In the genomic region with DNA sequence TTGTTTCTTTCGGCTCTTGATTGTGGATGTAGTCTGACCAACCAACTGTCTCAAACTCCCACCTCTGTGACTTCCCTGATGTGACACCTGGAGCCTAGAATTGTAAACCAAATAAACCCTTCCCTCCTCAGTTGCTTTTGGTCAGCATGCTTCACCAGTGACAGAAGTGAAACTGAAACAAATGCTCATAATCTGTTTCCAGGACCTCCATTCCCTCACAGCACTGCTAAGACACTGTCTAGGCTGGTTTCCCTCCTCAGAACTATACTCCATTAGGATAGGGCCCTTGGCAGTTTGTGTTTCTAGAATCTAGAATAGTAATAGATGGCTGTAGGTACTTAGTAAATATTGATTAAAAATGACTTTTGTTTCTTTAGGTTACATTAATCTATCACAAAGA, we compare ENCODE assay signal across 16 mouse cellular contexts.
"Had no signal": no experiment of that assay in that cellular context is flagged by ENCODE, and none has a peak within 500 bp of the region (broad histone marks: within the 10 kb centered on the region; RNA-seq: fewer than 3 reads in every experiment).

No protein-coding gene starts in this region.

- H3K36me3 ChIP-seq: neural tube, embryonic 13.5 days; neural tube, embryonic 15.5 days; stomach, embryonic 15.5 days had no signal

- H3K27me3 ChIP-seq: neural tube, embryonic 13.5 days; neural tube, embryonic 15.5 days; stomach, embryonic 15.5 days had no signal

- DNase-seq: retina, postnatal 1 day; right cerebral cortex, adult 18-20 months; right cerebral cortex, postnatal 14 days; right cerebral cortex, postnatal 25 days; right cerebral cortex, postnatal 4 days; spleen, adult 18-20 months; thymus, adult 18-20 months; thymus, adult 2 months; thymus, postnatal 14 days; thymus, postnatal 25 days; thymus, postnatal 36 days; thymus, postnatal 4 days had no signal

- H3K4me2 ChIP-seq: neural tube, embryonic 13.5 days; neural tube, embryonic 15.5 days; stomach, embryonic 15.5 days had no signal

- H3K9me3 ChIP-seq: neural tube, embryonic 13.5 days; neural tube, embryonic 15.5 days; stomach, embryonic 15.5 days had no signal

- H3K4me1 ChIP-seq: neural tube, embryonic 13.5 days; neural tube, embryonic 15.5 days; stomach, embryonic 15.5 days had no signal

- H3K4me3 ChIP-seq: neural tube, embryonic 13.5 days; neural tube, embryonic 15.5 days; stomach, embryonic 15.5 days had no signal

- H3K9ac ChIP-seq: neural tube, embryonic 13.5 days; neural tube, embryonic 15.5 days; stomach, embryonic 15.5 days had no signal

- H3K27ac ChIP-seq: neural tube, embryonic 13.5 days; neural tube, embryonic 15.5 days; stomach, embryonic 15.5 days; stomach, postnatal 0 days had no signal
